Mouse (Mus musculus) macrophage (primary cell): Measurements from ENCODE around the gene Zfp638. TPM values are rescaled to one million over a fixed set of nuclear protein-coding genes. Genes with fewer than 3 reads are reported as not detected.
"Not testable (repeated sequence)": the region's sequence is repeated elsewhere in the genome, so short reads cannot be mapped to it uniquely, and the experiment has no call there.

Source experiments
- H3K27ac ChIP-seq: fragments of 350-480 bp; formaldehyde crosslinking; 2 replicates; pipeline ENCODE4 v1.9.0; 2021
- H3K36me3 ChIP-seq: fragments of 350-480 bp; formaldehyde crosslinking; 2 replicates; pipeline ENCODE4 v1.9.0; 2021; ENCODE audit errors: inconsistent target
- H3K4me3 ChIP-seq: fragments of 350-480 bp; formaldehyde crosslinking; 2 replicates; pipeline ENCODE4 v1.9.0; 2021; ENCODE audit errors: inconsistent target
- H3K79me2 ChIP-seq: fragments of 350-480 bp; formaldehyde crosslinking; 2 replicates; pipeline ENCODE4 v1.9.0; 2021; ENCODE audit errors: inconsistent target
- WGBS: methylation state at CpG from one replicate; pipeline ENCODE4 v1.1.7; 2026; ENCODE audit warnings: inconsistent platforms; ENCODE audit not compliant: missing documents; 5-methylcytosine and 5-hydroxymethylcytosine counted together
- polyA plus RNA-seq: library from polyadenylated mRNA; stranded (reverse); fragments of 250-400 nt; gene quantifications from 3 replicates; pipeline ENCODE4 v1.2.4, GENCODE M21; 2018; ENCODE audit warnings: inconsistent platforms

Zfp638 gene
- polyA plus RNA-seq, 1 experiment from 2014 or later, result 53.0 TPM

- no peak overlapping the region for H3K4me3 ChIP-seq
- H3K36me3 ChIP-seq, result no peaks in the 10 kb centered on the region
- WGBS, result 86% methylated on average over 4 of the region's 4 CpGs
- no peak overlapping the region for H3K27ac ChIP-seq
- no peaks in the 10 kb centered on the region for H3K79me2 ChIP-seq
Measured at GRCm38 (mm10) chr6:84009915-84010302, 143.0 kb downstream of the Zfp638 start.

GRCm38 (mm10) chr6:84010303-84011225 is 143.7 kb downstream of the Zfp638 start:
- Histone ChIP-seq H3K36me3 (no peaks in the 10 kb centered on the region), H3K79me2 (no peaks in the 10 kb centered on the region), H3K4me3 (no peak overlapping the region), H3K27ac (no peak overlapping the region)
- WGBS, result 81% methylated on average over 8 of the region's 8 CpGs

- H3K36me3 ChIP-seq, H3K4me3 ChIP-seq, H3K79me2 ChIP-seq, H3K27ac ChIP-seq: not testable (repeated sequence)
- 53% methylated on average over 3 of the region's 4 CpGs for WGBS
Measured at GRCm38 (mm10) chr6:84014961-84015683, 148.2 kb downstream of the Zfp638 start.

- 86% methylated on average over 4 of the region's 7 CpGs for WGBS
- Histone ChIP-seq H3K79me2 (no peaks in the 10 kb centered on the region), H3K36me3 (no peaks in the 10 kb centered on the region), H3K4me3 (no peak overlapping the region), H3K27ac (no peak overlapping the region)
Measured at GRCm38 (mm10) chr6:84016851-84017250, 149.9 kb downstream of the Zfp638 start.

- 42% methylated on average over 3 of the region's 3 CpGs for WGBS
- no peak overlapping the region for H3K27ac ChIP-seq
- no peaks in the 10 kb centered on the region for H3K79me2 ChIP-seq
- H3K4me3 ChIP-seq, result no peak overlapping the region
- H3K36me3 ChIP-seq, result no peaks in the 10 kb centered on the region
Measured at GRCm38 (mm10) chr6:84017392-84017791, 150.5 kb downstream of the Zfp638 start.

- WGBS, result 8% methylated on average over 28 of the region's 28 CpGs
- Histone ChIP-seq H3K4me3 (no peak overlapping the region), H3K36me3 (no peaks in the 10 kb centered on the region), H3K79me2 (no peaks in the 10 kb centered on the region), H3K27ac (no peak overlapping the region)
Measured at GRCm38 (mm10) chr6:84018906-84019550, 152.1 kb downstream of the Zfp638 start.

- Histone ChIP-seq H3K4me3 (no peak overlapping the region), H3K79me2 (no peaks in the 10 kb centered on the region), H3K27ac (no peak overlapping the region), H3K36me3 (no peaks in the 10 kb centered on the region)
- 17% methylated on average over 4 of the region's 4 CpGs for WGBS
Measured at GRCm38 (mm10) chr6:84020002-84020401, 153.1 kb downstream of the Zfp638 start.

- Histone ChIP-seq H3K79me2 (no peaks in the 10 kb centered on the region), H3K27ac (no peak overlapping the region), H3K4me3 (no peak overlapping the region), H3K36me3 (no peaks in the 10 kb centered on the region)
- 88% methylated on average over 3 of the region's 3 CpGs for WGBS
Measured at GRCm38 (mm10) chr6:84021990-84022389, 155.1 kb downstream of the Zfp638 start.

GRCm38 (mm10) chr6:84025636-84026035 is 158.7 kb downstream of the Zfp638 start:
- Histone ChIP-seq H3K4me3 (no peak overlapping the region), H3K79me2 (no peaks in the 10 kb centered on the region), H3K36me3 (no peaks in the 10 kb centered on the region), H3K27ac (no peak overlapping the region)
- WGBS, result 78% methylated on average over 2 of the region's 3 CpGs

- no peaks in the 10 kb centered on the region for H3K79me2 ChIP-seq
Measured at GRCm38 (mm10) chr6:84028791-84029190, 161.9 kb downstream of the Zfp638 start.

GRCm38 (mm10) chr6:84029775-84030174 is 162.9 kb downstream of the Zfp638 start:
- WGBS, result 91% methylated on average over 6 of the region's 7 CpGs
- Histone ChIP-seq H3K4me3 (no peak overlapping the region), H3K27ac (no peak overlapping the region), H3K79me2 (no peaks in the 10 kb centered on the region), H3K36me3 (no peaks in the 10 kb centered on the region)

More at GRCm38 (mm10) chr6:84028791-84029190, 161.9 kb downstream of the Zfp638 start:
- Histone ChIP-seq H3K36me3 (no peaks in the 10 kb centered on the region), H3K27ac (no peak overlapping the region), H3K4me3 (no peak overlapping the region)

GRCm38 (mm10) chr6:84032516-84032915 is 165.6 kb downstream of the Zfp638 start:
- not testable (repeated sequence) for H3K79me2 ChIP-seq, H3K4me3 ChIP-seq, H3K36me3 ChIP-seq, H3K27ac ChIP-seq
- WGBS, result 32% methylated on average over 4 of the region's 5 CpGs
